Mouse (Mus musculus) kidney, adult 2 months (tissue): ENCODE data around the gene Sfswap. TPM values are rescaled to one million over a fixed set of nuclear protein-coding genes. Genes with fewer than 3 reads are reported as not detected.
A peak's percentile ranks its signal among the peaks of the same experiment; 100 is the strongest.

ENCODE experiments used
- DNase-seq: peaks from one replicate; pipeline ENCODE4 v3.0.0; 2021
- H3K27ac ChIP-seq: fragments of 200-500 bp; 2 replicates; pipeline ENCODE4 v1.5.1; 2012; ENCODE audit warnings: low read depth, low read length, control low read depth, inconsistent platforms; ENCODE audit not compliant: insufficient read depth
- H3K27me3 ChIP-seq: fragments of 200-500 bp; replicated peaks from 2 replicates; pipeline ENCODE4 v1.6.1; 2012; ENCODE audit warnings: mild to moderate bottlenecking, moderate library complexity, low read length, inconsistent platforms; ENCODE audit not compliant: control insufficient read depth, insufficient read depth
- H3K36me3 ChIP-seq: fragments of 200-500 bp; 2 replicates; pipeline ENCODE4 v1.6.1; 2012; ENCODE audit warnings: mild to moderate bottlenecking, moderate library complexity, low read length, inconsistent platforms; ENCODE audit not compliant: control insufficient read depth, insufficient read depth
- H3K4me1 ChIP-seq: fragments of 200-500 bp; 2 replicates; pipeline ENCODE4 v1.6.1; 2011; ENCODE audit warnings: low read length; ENCODE audit not compliant: control insufficient read depth, insufficient read depth
- H3K4me3 ChIP-seq: fragments of 200-500 bp; 2 replicates; pipeline ENCODE4 v1.5.1; 2011; ENCODE audit warnings: mild to moderate bottlenecking, low read depth, low read length, control low read depth; ENCODE audit not compliant: insufficient read depth
- CTCF ChIP-seq: fragments of 200-500 bp; conservative IDR thresholded peaks from 2 replicates; pipeline ENCODE4 v1.5.1; 2011; ENCODE audit warnings: low read depth, mild to moderate bottlenecking, control low read depth, low read length, moderate library complexity, mixed read lengths; ENCODE audit not compliant: insufficient read depth, insufficient read length
- POLR2A ChIP-seq: fragments of 200-500 bp; IDR thresholded peaks from one replicate; pipeline ENCODE4 v1.6.1; 2011; ENCODE audit warnings: low read depth, low read length, control low read depth
- WGBS: fragments of 180-500 bp; shearing (Covaris S2); methylation state at CpG from one replicate; pipeline ENCODE4 v1.1.7; 2018; 5-methylcytosine and 5-hydroxymethylcytosine counted together
- polyA plus RNA-seq: library from polyadenylated mRNA; depleted of rRNA; stranded (reverse); fragments of >200 nt; gene quantifications from 2 replicates; pipeline ENCODE4 v1.2.3, GENCODE M21; 2012; rRNA removed

Gene Sfswap
- polyA plus RNA-seq: 43.8 and 55.6 TPM in 2 replicates

- Histone ChIP-seq H3K27me3 (no peaks in the 10 kb centered on the region), H3K27ac (peak within 1 kb of the TSS; percentile 77), H3K4me3 (peak within 1 kb of the TSS; percentile 84), H3K36me3 (peaks cover 2% of the 10 kb centered on the region; the same call in 1 of the 2 replicates), H3K4me1 (peaks cover 5% of the 10 kb centered on the region; the same call in 1 of the 2 replicates)
- under 1% methylated on average over 66 of the region's 66 CpGs for WGBS
- TF ChIP-seq POLR2A: peak; percentile 11
- 0 out of 2 replicates have a peak, but pooled peaks have one; percentile 2 for TF ChIP-seq CTCF
- peak; percentile 91 for DNase-seq
These were observed at the start of gene Sfswap for GRCm38 (mm10) chr5:129500722-129501634. TSS of gene Sfswap (plus strand) at chr5:129501221.

GRCm38 (mm10) chr5:129452561-129452960 is 48.5 kb upstream of the Sfswap start:
- no peak for DNase-seq
- Histone ChIP-seq H3K27me3 (no peaks in the 10 kb centered on the region), H3K36me3 (no peaks in the 10 kb centered on the region), H3K27ac (no peak overlapping the region), H3K4me3 (no peak overlapping the region), H3K4me1 (0 out of 2 replicates have a peak, but pooled peaks cover 2% of the 10 kb centered on the region)
- 31% methylated on average over 3 of the region's 3 CpGs for WGBS
- no peak for TF ChIP-seq CTCF
- TF ChIP-seq POLR2A: no peak

GRCm38 (mm10) chr5:129454802-129455528 is 46.1 kb upstream of the Sfswap start:
- peak; percentile 85 for DNase-seq
- no peaks in the 10 kb centered on the region for H3K36me3 ChIP-seq
- whole genome bisulfite sequencing: 5% methylated on average over 13 of the region's 13 CpGs
- no peak for TF ChIP-seq CTCF
- TF ChIP-seq POLR2A: no peak
- no peak overlapping the region for H3K4me3 ChIP-seq
- no peaks in the 10 kb centered on the region for H3K27me3 ChIP-seq
- H3K4me1 ChIP-seq: 0 out of 2 replicates have a peak, but pooled peaks cover 2% of the 10 kb centered on the region
- H3K27ac ChIP-seq: no peak overlapping the region

GRCm38 (mm10) chr5:129455529-129455896 is 45.5 kb upstream of the Sfswap start:
- H3K27me3 ChIP-seq: no peaks in the 10 kb centered on the region
- TF ChIP-seq CTCF (no peak), POLR2A (no peak)
- H3K27ac ChIP-seq: no peak overlapping the region
- H3K36me3 ChIP-seq: no peaks in the 10 kb centered on the region
- no peak overlapping the region for H3K4me3 ChIP-seq
- no peak for DNase-seq
- H3K4me1 ChIP-seq: 0 out of 2 replicates have a peak, but pooled peaks cover 2% of the 10 kb centered on the region
- 18% methylated on average over 2 of the region's 2 CpGs for WGBS

GRCm38 (mm10) chr5:129456579-129457140 is 44.4 kb upstream of the Sfswap start:
- Histone ChIP-seq H3K4me1 (0 out of 2 replicates have a peak, but pooled peaks cover 2% of the 10 kb centered on the region), H3K4me3 (no peak overlapping the region), H3K36me3 (no peaks in the 10 kb centered on the region), H3K27me3 (no peaks in the 10 kb centered on the region), H3K27ac (no peak overlapping the region)
- 56% methylated on average over 9 of the region's 9 CpGs for whole genome bisulfite sequencing
- DNase-seq: no peak
- TF ChIP-seq POLR2A: no peak

- Histone ChIP-seq H3K27me3 (no peaks in the 10 kb centered on the region), H3K36me3 (no peaks in the 10 kb centered on the region), H3K4me1 (0 out of 2 replicates have a peak, but pooled peaks cover 2% of the 10 kb centered on the region), H3K27ac (no peak overlapping the region), H3K4me3 (no peak overlapping the region)
- 74% methylated on average over 7 of the region's 7 CpGs for WGBS
- DNase-seq: no peak
- TF ChIP-seq CTCF: no peak
- no peak for TF ChIP-seq POLR2A
These were observed 42.9 kb upstream of the Sfswap start for GRCm38 (mm10) chr5:129458109-129458508.

- Histone ChIP-seq H3K4me1 (0 out of 2 replicates have a peak, but pooled peaks cover 2% of the 10 kb centered on the region), H3K4me3 (no peak overlapping the region), H3K27ac (no peak overlapping the region), H3K36me3 (no peaks in the 10 kb centered on the region), H3K27me3 (no peaks in the 10 kb centered on the region)
- WGBS: 57% methylated on average over 3 of the region's 3 CpGs
- TF ChIP-seq POLR2A (no peak), CTCF (no peak)
- no peak for DNase-seq
These were observed 42.5 kb upstream of the Sfswap start for GRCm38 (mm10) chr5:129458541-129458940.
